Mouse (Mus musculus) induced T-regulatory cell, adult 2 months (primary cell): Measurements from ENCODE around the gene Tmem79.
"Not testable (repeated sequence)": the region's sequence is repeated elsewhere in the genome, so short reads cannot be mapped to it uniquely, and the experiment has no call there.

ENCODE experiments used
- DNase-seq: peaks from one replicate; pipeline ENCODE4 v3.0.0-alpha.2; 2012; ENCODE audit warnings: low read depth

Gene Tmem79

GRCm38 (mm10) chr3:88352907-88353306 lies 17.0 kb upstream of the Tmem79 start:
- no peak for DNase-seq

GRCm38 (mm10) chr3:88350732-88351131 lies 14.8 kb upstream of the Tmem79 start:
- no peak for DNase-seq

GRCm38 (mm10) chr3:88339006-88339405 lies 3.1 kb upstream of the Tmem79 start:
- no peak for DNase-seq

GRCm38 (mm10) chr3:88338316-88338715 lies 2.4 kb upstream of the Tmem79 start:
- DNase-seq = no peak

- DNase-seq = peak; percentile 75
Observed at GRCm38 (mm10) chr3:88337367-88338020, 1.5 kb upstream of the Tmem79 start.

- no peak for DNase-seq
Observed at GRCm38 (mm10) chr3:88335436-88336053, 403 bp downstream of the Tmem79 start.

- DNase-seq = peak; percentile 39
Observed at GRCm38 (mm10) chr3:88334902-88335435, 979 bp downstream of the Tmem79 start.

GRCm38 (mm10) chr3:88334029-88334658 lies 1.8 kb downstream of the Tmem79 start:
- no peak for DNase-seq

GRCm38 (mm10) chr3:88331282-88331681 lies 4.7 kb downstream of the Tmem79 start:
- DNase-seq = peak; percentile 86

GRCm38 (mm10) chr3:88328956-88329355 lies 7.0 kb downstream of the Tmem79 start:
- no peak for DNase-seq

- DNase-seq = peak; percentile 81
Observed at GRCm38 (mm10) chr3:88324951-88325405, 11.0 kb downstream of the Tmem79 start, which contains the start of gene Glmp. Glmp (plus strand) TSS chr3:88325023.

GRCm38 (mm10) chr3:88299172-88299571 lies 36.8 kb downstream of the Tmem79 start:
- no peak for DNase-seq

- DNase-seq = peak; percentile 87
Observed at GRCm38 (mm10) chr3:88297321-88297851, 38.6 kb downstream of the Tmem79 start.

GRCm38 (mm10) chr3:88296561-88297318 lies 39.2 kb downstream of the Tmem79 start, which contains the start of the genes Tsacc and Cct3:
Tsacc (minus strand) TSS chr3:88296999.
Cct3 (plus strand) TSS chr3:88297116.
- DNase-seq = peak; percentile 99

GRCm38 (mm10) chr3:88296110-88296560 lies 39.8 kb downstream of the Tmem79 start:
- no peak for DNase-seq

GRCm38 (mm10) chr3:88295272-88295671 lies 40.7 kb downstream of the Tmem79 start:
- DNase-seq = not testable (repeated sequence)

- peak; percentile 62 for DNase-seq
Observed at GRCm38 (mm10) chr3:88291970-88292369, 44.0 kb downstream of the Tmem79 start.

- not testable (repeated sequence) for DNase-seq
Observed at GRCm38 (mm10) chr3:88288133-88288713, 47.7 kb downstream of the Tmem79 start.

GRCm38 (mm10) chr3:88287110-88287509 lies 48.8 kb downstream of the Tmem79 start, which contains the start of gene Gm38392:
Gm38392 (minus strand) TSS chr3:88287210.
- DNase-seq = no peak

GRCm38 (mm10) chr3:88285565-88285895 lies 50.4 kb downstream of the Tmem79 start:
- DNase-seq = not testable (repeated sequence)
